Mouse (Mus musculus): ENCODE measurements around the gene Arhgap17.

The Arhgap17 gene

DNA sequence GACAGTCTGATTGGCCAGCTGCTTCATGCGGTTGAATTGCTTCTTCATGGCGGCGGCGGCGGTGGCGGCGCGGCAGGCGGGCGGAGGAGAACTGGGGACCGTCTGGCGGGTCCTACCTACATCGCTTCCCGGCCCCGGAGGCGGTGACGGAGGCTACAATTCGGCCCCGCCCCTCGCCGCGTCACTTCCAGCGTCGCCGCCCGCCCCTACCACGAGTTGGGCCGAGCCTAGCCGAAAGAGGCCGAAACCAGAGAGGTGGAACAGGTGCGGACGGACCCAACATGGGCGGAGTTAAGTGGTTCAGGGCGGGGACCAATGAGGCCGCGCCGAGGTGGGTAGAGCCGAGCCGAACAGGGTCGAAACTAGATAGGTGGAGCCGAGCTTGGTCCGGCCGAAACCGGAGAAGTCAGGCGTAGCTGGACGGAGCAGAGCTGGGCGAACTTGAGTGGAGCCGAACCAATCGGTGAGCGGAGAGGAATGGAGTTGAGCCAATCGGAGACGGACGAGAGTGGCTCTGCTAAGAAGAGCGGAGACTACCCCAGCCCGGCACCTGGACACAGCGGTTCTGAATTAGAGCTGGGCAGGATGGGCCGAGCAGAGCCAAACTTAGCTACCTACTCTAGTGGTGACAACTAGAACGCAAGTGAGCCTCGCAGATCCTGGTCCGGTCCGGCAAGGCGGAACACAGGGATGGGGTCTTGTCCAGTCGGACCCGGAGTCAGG lies at the start of gene Arhgap17, which contains the start of gene Lcmt1:
Arhgap17 (minus strand) TSS at position 157 of the 723 bp plus-strand sequence.
Lcmt1 (plus strand) TSS at position 26 of the 723 bp plus-strand sequence.
- peak; percentile 96 for DNase-seq (ENCODE audit: low spot score)

DNA sequence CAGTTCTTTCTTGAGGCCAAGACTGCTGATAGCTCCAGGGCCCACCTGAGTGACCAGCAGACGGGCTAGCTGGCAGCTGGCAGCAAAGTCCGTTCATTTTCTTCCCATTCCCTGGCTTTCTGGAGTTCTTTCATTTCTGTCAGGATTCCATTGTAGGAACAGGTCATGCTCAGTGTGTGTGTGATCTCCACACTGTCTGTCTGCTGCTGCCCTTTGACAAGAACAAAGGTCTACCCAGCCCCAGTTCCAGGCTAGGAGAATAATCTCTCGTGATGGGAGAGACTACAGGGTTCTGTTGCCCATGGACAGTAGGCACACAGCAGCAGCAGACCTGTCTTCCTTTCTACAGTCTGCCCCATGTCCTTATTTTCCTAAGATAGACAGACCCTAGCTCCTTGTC lies 47.9 kb upstream of the Arhgap17 start:
- DNase-seq (ENCODE audit: low spot score) = no peak

DNA sequence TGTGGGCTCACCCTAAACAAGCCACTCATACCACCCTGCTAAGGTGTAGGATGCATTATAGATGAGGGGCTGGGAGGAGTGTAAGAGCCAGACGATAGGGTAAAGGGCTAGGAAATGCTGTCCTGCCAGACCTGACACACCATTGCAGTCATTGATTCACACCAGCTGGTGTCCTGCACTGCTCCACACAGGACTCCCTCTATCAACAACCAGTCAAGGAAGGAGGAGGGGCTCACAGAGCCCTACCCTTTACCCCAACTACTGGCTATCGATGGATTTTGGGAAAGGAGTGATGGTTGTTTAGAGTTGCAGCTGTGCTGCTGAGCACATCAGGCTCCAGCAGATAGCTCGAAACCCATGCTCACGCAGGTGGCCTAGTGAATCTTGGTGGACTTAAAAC lies 47.1 kb upstream of the Arhgap17 start:
- DNase-seq (ENCODE audit: low spot score) = no peak

DNA sequence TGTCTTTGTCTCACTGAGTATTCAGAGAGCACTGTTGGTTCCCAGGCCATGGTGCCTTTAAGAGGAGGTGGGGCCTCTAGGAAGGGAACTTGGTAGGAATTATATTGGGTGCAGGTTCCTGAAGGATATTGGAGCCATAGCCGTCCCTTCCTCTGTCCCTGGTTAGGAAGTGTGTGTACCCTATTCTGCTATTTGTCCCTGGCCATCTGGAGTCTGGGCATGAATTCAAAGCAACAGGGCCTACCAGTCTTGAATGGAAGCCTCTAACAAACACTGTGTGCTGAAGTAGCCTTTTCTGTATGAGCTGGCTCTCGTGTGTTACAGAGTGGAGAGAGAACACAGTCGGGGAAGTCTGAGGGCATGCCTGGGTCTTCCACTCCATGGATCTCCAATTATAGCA lies 42.4 kb upstream of the Arhgap17 start:
- no peak for DNase-seq (ENCODE audit: low spot score)

DNA sequence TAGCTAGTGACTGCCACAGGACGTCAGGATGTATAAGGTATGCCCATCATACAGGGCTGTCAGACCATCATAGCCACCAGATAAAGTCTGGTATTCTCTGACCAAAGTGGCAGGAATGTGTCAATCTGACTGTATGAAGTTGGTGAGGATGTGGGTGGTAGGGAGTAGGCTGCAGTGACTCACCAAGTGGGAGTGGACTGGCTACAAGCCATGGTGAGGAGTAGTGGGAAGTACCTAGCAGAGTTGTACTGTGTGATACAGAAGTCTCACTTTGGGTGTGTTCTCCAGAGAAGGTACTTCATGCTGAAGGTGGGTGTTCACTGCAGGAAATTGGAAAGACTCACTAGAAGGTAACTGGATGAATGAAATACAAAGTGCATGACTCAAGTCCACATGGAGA lies 41.4 kb upstream of the Arhgap17 start:
- peak; percentile 14 for DNase-seq (ENCODE audit: low spot score)

DNA sequence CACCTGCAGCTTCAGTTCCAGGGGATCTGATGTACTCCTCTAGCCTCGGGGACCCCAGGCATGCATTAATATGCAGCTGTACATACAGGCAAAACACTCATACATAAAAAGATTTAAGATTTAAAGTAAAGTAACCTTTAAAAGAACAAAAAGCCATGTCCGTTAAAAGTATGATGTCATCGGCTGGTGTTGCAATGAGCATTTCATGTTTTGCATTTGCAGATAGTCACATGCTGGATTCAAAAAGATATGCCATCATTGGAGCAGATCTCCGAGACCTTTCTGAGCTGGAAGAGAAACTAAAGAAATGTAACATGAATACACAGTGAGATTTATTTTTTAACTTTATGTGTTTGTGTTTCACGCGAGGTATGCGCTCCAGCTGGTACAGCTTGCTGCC lies 40.8 kb upstream of the Arhgap17 start:
- DNase-seq (ENCODE audit: low spot score) = no peak

DNA sequence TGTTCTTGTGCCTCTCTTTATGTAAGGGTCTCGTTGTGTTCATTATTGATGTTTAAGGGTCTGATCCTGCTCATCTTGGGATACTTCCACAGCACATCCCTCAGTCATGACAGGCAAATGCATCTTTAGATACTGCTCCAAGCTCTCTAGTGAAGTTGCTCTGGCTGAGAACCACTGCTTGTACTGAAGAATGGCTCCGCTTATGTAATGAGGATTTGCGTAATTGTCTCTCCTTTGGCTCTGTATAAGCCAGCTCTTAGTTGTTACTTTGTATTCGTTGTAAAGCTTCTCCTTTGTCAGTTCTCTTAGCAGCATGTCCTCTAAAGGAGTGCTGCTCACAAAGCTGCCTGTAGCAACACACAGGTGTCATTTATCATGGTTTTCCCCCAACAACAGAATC lies 37.3 kb upstream of the Arhgap17 start:
- DNase-seq (ENCODE audit: low spot score) = no peak

DNA sequence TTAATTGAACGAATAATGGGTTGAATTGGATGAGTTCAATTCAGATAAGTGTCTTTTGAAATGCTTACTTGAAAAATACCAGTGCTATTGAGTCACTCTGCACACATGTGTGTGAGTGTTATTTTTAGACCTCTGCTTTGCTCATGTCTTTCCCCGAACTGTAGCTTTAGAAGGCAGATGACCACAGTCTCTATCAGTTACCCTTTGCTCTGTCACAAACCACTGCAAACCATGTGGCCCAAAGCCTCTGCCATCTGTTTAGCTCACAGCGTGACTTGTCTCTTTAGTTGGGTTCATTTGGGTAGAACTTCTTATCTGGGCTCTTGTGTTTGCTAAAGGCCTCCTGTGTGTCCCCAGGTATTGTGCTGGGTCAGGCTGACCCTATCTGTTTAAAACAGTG lies 35.9 kb upstream of the Arhgap17 start:
- DNase-seq (ENCODE audit: low spot score) = no peak

DNA sequence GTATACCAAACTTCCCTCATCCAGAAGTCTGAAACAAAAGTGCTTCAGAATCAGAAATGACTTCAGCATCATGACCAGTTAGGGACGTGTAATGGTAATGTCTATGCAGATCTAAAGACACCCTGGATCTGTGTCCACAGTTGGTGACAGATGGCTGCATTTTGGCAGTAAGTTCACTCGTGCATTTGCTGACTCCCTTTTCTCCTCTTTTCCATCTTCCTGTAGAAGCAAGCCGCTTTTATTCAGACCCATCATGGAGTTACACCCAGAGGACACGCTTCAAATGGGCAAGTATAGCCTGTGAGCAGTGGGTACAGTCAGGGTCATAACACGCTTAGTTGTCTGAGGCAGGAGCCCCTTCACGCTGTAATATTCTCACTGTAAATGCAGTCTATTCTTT lies 34.5 kb upstream of the Arhgap17 start:
- no peak for DNase-seq (ENCODE audit: low spot score)

DNA sequence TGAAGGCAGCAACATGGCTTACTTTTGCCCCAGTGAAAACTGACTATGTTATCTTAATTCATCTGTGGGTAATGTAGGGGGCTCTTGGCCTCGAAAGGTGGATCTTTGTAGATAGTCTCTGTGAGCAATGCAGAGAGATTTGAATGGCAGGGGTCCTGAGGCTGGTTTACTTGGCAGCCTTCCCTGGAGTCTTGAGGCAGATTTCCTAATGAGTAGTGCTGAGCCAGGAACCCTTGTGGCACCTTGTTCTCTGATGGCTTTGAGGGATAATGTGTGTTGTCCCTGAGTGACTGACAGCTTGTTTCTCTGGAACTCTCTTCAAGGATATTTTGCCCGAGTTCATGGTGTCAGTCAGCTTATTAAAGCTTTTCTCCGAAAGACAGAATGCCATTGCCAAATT lies 31.4 kb upstream of the Arhgap17 start:
- DNase-seq (ENCODE audit: low spot score) = no peak

DNA sequence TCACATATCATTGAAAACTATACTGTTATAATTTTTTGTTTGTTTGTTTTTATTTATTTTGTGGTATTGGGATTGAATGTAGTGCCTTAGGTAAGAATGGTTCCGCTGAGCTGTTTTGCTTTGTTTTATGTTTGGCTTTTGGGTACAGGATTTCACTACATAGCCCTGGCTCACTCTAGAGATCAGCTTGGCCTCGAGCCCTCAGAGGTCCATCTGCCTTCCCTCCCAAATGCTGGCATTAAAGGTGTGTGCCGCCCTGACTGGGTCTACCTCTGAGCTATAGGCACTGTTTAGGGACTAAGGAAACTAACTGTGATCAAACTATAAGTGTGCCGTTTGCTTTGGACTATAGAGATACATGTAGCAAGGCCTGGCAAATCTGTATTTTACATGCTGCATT lies 29.6 kb upstream of the Arhgap17 start:
- no peak for DNase-seq (ENCODE audit: low spot score)

DNA sequence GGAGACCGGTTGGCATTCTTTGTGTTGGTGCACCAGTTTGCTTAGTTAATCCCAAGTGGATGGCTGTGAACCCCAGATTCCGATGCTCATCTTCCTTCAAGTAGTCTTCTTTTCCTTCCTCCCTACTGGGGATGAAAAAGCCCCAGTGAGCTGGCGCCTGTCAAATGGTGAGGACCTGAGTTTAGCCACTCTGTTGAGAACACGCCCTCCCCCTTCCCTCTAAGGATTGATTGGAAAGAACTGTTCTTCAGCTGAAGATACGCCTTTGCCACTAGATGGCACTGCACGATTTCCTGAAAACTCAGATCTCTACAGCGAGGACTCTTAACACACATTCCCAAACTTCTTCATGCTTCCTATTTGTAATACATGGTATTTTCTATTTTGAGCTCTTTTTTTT lies 29.1 kb upstream of the Arhgap17 start:
- DNase-seq (ENCODE audit: low spot score) = peak; percentile 15

DNA sequence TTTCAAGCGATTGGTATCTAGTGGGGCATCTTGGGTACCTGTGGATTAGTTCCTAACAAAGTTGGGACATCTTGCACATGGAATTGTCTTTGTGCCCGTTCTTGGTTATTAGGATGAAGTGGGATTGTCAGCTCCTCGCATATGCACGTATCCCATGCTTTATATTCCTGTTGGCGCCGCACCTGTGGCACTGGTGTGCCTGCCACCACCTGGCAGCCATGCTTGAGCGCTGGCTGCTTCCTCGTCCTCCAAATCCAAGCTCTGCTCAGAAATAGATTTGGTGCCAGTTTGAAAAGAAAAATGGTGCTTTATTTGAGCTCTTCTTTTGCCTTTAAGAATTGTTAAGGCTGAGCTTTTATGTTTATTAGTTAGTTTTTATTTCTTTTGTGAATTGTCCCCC lies 28.2 kb upstream of the Arhgap17 start:
- DNase-seq (ENCODE audit: low spot score) = no peak

DNA sequence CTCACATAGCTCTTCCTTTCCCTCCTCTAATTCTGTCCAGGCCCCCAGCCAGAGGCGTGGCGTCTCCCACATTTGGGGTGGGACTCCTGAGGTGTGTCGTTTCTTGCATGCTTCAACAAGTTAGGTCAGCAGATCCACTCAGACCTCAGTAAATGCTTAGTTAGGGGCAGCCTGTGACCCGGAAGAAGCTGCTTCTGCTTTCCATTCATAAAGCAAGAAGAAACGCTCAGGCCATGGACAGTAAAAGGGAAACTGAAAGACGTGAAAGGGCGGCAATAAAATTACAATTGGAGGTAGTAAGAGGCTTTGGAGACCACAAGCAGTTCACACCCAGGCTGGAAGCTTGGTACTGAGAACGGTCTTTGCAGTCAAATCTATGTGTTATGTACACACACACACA lies 27.7 kb upstream of the Arhgap17 start:
- peak; percentile 9 for DNase-seq (ENCODE audit: low spot score)

DNA sequence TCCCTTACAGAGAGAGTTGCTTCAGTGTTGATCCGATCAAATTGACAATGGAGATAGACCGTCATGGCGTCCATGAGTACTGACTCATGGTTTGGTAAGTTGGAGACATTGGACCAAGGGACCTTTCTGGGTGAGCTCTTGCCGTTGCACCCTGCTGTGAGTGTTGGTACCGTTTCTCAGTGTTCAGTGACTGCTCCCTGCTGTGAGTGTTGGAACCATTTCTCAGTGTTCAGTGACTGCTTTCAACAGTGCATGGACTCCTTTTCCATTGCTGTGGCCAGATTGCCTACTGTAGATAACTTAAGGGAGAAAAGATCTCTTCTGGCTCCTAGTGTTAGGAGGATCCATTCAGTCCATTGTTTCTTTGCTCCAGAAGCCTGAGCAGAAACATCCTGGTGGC lies 27.2 kb upstream of the Arhgap17 start:
- DNase-seq (ENCODE audit: low spot score) = no peak

DNA sequence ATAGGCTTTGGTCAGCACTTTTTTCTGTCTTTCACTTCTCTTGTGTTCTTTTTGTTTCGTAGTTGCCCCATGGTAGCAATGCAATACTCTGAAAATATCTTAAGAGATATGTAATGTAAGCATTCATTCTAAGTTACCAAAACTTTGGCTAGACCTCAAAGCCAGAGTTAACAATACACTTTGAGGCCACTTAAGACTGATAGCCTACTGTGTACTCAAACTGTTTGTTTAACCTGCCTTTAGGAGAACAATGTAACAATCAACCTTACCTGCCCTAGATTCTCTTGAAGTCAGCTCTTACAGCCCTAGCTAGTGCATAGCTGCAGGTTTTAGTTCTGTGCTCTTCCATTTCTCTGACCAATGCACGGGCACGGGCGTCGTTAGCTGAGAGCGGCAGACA lies 24.6 kb upstream of the Arhgap17 start:
- no peak for DNase-seq (ENCODE audit: low spot score)

DNA sequence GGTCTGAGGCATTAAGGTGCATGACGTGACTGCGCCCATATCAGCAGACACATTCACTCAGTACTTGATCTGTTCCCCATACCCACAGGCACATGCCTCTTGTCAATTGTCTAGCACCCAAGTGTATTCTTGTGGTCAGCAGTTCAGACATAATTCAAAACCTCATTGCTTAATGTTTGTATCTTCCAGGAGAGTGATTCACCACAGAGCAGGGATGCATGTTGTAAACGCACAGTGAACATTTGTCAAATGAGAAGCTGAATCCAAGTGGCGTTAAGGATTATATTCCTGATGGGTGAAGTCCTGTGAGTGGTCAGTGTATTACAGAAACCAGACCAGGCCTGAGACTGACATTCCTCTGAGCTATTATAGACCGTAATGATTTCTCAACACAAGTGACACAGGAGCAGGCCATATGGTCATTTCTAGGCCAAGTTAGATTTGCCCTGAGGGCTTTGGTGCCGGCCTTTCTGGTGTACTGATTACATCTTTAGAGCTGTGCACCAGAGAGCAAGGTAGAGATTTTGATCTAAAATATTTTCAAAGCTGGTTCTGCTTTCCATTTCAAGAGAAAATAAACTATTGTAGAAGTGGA lies 20.1 kb upstream of the Arhgap17 start:
- DNase-seq (ENCODE audit: low spot score) = no peak

DNA sequence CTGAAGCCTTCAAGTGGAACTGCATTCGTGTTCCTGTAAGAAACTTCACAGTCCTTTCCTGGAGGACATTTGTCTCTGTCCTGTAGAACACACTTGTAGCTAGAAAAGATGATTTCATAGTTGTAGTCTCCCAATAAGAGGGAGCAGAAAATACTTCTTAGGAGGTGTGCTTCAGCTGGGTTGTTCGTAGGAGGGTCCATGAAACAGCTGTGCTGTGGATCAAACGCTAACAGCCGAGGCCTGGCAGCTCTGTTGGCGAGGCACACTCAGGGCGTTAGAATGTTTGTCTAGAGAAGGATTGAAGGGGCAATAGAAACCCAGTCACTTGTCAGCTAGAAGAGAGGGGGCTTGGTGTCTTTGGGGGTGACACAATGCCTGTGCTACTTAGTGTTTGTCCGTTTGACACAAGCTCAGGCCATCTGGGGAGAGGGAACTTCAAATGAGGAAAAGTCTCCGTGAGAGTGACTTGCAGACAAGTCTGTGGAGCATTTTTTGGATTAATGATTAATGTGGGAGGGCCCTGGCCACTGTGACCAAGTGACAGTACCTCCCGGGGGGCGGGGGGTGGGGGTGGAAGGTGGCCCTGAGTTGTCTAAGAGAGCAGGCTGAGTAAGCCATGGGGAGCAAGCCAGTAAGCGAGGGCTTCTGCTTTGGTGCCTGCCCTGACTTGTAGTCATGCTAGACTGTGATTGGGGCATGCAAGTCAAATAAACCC lies 16.1 kb upstream of the Arhgap17 start:
- no peak for DNase-seq (ENCODE audit: low spot score)

DNA sequence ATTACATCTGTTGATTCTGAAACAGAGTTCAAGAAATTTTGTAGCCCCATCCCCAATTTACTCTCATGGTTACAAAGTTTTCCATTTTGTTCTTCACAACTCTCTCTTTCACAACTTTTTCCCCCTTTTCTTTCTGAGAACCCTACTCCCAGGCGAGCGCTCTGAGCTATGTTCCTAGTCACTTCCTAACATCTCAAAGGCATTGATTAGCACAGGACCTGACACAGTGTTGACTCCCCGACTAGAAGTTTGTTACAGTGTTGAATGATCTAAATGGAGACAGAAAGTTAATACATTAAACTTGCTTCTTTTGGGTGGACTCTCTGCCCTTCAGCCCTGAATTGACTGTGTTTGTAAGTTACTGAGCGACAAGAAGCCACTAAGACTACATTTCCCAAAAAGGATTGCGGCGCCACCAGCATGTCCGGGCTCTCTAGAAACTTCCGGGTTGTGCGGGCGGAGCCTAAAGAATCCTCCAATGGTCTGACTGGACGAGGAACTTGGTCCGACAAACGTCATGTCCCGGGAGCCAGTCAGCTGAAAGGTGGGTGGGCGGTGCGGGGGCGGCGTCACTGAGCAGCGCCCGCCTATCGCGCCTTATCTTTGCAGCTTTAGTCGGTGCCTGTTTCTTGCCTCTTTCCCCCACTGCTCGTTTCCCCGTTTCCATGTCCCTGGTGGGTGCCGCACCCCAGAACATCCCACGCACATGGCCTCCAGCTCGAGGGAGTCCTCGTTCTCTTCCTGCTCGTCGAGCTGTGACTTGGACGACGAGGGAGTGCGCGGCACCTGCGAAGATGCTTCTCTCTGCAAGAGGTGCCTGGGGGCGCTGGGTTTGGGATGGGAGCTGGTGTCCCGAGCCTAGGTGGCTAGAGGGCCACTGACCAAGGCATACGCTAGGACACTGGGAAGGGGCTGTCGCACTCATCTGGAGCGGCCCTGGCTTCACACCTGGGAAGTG lies 8.0 kb upstream of the Arhgap17 start:
- peak; percentile 89 for DNase-seq (ENCODE audit: low spot score)

DNA sequence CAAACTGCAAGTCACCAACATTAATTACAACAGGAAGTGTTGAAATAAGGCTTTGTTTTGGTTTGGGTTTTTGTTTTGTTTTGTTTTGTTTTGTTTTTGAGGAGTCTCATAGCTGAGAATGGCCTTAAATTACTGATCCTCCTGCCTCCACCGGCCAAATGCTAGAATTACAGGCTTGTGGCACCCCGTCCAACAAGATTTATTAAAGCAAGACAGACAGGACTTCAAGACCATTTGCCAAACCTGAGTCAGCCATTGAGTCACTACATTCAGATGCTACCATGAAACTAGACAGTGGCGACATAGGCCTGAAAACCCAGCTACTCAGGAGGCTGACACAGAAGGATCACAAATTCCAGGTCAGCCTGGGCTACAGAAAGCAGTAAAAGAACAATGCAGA lies 1.8 kb upstream of the Arhgap17 start:
- no peak for DNase-seq (ENCODE audit: low spot score)

DNA sequence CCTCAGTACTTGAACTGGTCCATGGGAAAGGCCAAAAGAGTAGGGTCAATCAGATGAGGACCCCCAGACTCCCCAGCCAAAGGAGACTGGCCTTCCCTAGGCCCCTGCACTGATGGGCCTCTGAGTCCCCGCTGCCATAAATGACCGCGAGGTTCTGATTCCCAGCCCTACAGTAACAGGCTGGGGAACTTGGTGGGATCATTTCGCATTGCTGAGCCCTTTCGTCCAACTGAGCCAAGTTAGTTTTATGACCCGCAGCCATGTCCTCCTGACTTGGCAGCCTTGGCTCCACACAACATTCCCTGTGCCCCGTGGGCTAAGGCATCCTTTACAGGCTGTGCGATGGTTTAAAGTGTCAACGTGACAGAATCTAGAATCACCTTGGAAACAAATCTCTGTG lies 985 bp upstream of the Arhgap17 start:
- no peak for DNase-seq (ENCODE audit: low spot score)
